Comparison of ENCODE assay signal across 9 mouse cellular contexts in genomic region chr19:6529265-6529985, GRCm38 (mm10). TPM values are rescaled to one million over a fixed set of nuclear protein-coding genes. Genes with fewer than 3 reads are reported as not detected.
DNase-seq lines count a peak whose midpoint lies in the region; ATAC-seq lines count a peak whose summit lies in the region.
"Had no signal": no experiment of that assay in that cellular context is flagged by ENCODE, and none has a peak within 500 bp of the region (broad histone marks: within the 10 kb centered on the region; RNA-seq: fewer than 3 reads in every experiment).

No protein-coding gene starts in this region.

- peak overlapping the region; percentile 37; the same call in 1 of the 2 replicates for H3K4me2 ChIP-seq in hindbrain, embryonic 15.5 days

- H3K4me3 ChIP-seq in hindbrain, embryonic 15.5 days: no peak overlapping the region
- H3K4me3 ChIP-seq: myocyte had no signal

- no peaks in the 10 kb centered on the region for H3K27me3 ChIP-seq in hindbrain, embryonic 15.5 days

- DNase-seq in adrenal gland, postnatal 10 days: peak; percentile 42
- no peak for DNase-seq in adrenal gland, adult 2 months
- DNase-seq in embryo, embryonic 10 days (ENCODE audit: low spot score): peak; percentile 89
- peak; percentile 48 for DNase-seq in lung, postnatal 36 days
- DNase-seq in frontal cortex, postnatal 10 days (ENCODE audit: low spot score in 2 of 2): no peak
- no peak for DNase-seq in urinary bladder, adult 2 months (ENCODE audit: low spot score)
- DNase-seq in ovary, adult 18-20 months (ENCODE audit: low spot score): no peak

- H3K4me1 ChIP-seq in hindbrain, embryonic 15.5 days (replicated peaks): peaks cover 69% of the 10 kb centered on the region

- H3K27ac ChIP-seq in hindbrain, embryonic 15.5 days (replicated peaks): peak overlapping the region; percentile 52; the same call in 1 of the 2 replicates

- H3K36me3 ChIP-seq in hindbrain, embryonic 15.5 days: peaks cover 12% of the 10 kb centered on the region

- H3K9me3 ChIP-seq in hindbrain, embryonic 15.5 days: no peaks in the 10 kb centered on the region

- H3K9ac ChIP-seq in hindbrain, embryonic 15.5 days: no peak overlapping the region

- 60% methylated on average over 14 of the region's 14 CpGs for WGBS in hindbrain, embryonic 15.5 days

- ATAC-seq in hindbrain, embryonic 15.5 days (ENCODE audit: low FRiP score, low read depth): no peak

RNA-seq across cellular contexts. Expression of gene Slc22a12, which starts 13.4 kb away (rescaled TPM):
- total RNA-seq in adrenal gland, postnatal 10 days (2021): not detected
- under 1 TPM; 0.37 to 0.45 TPM for total RNA-seq in adrenal gland, adult 2 months (2021)
- polyA plus RNA-seq in adrenal gland, adult 2 months (2012; rRNA removed): 0.11 and 0.32 TPM in 2 replicates
- not detected in 2 replicates for polyA plus RNA-seq in hindbrain, embryonic 15.5 days (2015; fragmentation: Nextera tagmentation; extraction: Ambion mirVana)
- not detected in 2 replicates for polyA plus RNA-seq in urinary bladder, adult 2 months (2012; rRNA removed)
- polyA plus RNA-seq: myocyte had no signal

Comparison
In these comparisons a context has a peak if more than half of its experiments do, and no peak if none do; other contexts are left out.
1. DNase-seq: peak in adrenal gland, postnatal 10 days (single experiment), embryo, embryonic 10 days (single experiment) and lung, postnatal 36 days (single experiment); none in adrenal gland, adult 2 months (single experiment), frontal cortex, postnatal 10 days (0 of 2), urinary bladder, adult 2 months (single experiment) and ovary, adult 18-20 months (single experiment).